ENCODE assay signal across 8 mouse cellular contexts in genomic region chr2:84714422-84714810, GRCm38 (mm10). TPM values are rescaled to one million over a fixed set of nuclear protein-coding genes. Genes with fewer than 3 reads are reported as not detected.
DNase-seq lines count a peak whose midpoint lies in the region; ATAC-seq and TF ChIP-seq lines count a peak whose summit lies in the region.

No protein-coding gene starts in this region.

- intact Hi-C loops in gastrocnemius, postnatal 36 days (cut with DNase I): loop anchor here (5.0 kb wide), 1 partner anchor 37 kb away; the partner anchor contains the start of genes Gm28635, Med19 and Tmx2

- H3K9me3 ChIP-seq in heart, embryonic 11.5 days (replicated peaks; ENCODE audit: control insufficient read depth, low read length): no peaks in the 10 kb centered on the region
- no peaks in the 10 kb centered on the region for H3K9me3 ChIP-seq in E14TG2a.4 (ENCODE audit: low read length)
- H3K9me3 ChIP-seq in forebrain, embryonic 13.5 days (replicated peaks): no peaks in the 10 kb centered on the region
- H3K9me3 ChIP-seq in liver, embryonic 14.5 days (ENCODE audit: control insufficient read depth, low read length): no peaks in the 10 kb centered on the region

- no peak for TF ChIP-seq EP300 in liver, embryonic 14.5 days (IDR thresholded peaks at IDR 0.05; ENCODE audit: low read depth)

- TF ChIP-seq CTCF in E14TG2a.4 (conservative IDR thresholded peaks at IDR 0.05; ENCODE audit: low read length): no peak
- TF ChIP-seq CTCF in liver, embryonic 14.5 days (IDR thresholded peaks at IDR 0.05; ENCODE audit: low read depth): no peak

- H3K9ac ChIP-seq in heart, embryonic 11.5 days (ENCODE audit: low read depth, low read length): peak overlapping the region; percentile 98
- H3K9ac ChIP-seq in forebrain, embryonic 13.5 days: peak overlapping the region; percentile 97
- peak overlapping the region; percentile 92 for H3K9ac ChIP-seq in liver, embryonic 14.5 days (replicated peaks)

- 0 out of 2 replicates have a peak, but pooled peaks have one; percentile 1 for ATAC-seq in heart, embryonic 11.5 days (replicated peaks; ENCODE audit: insufficient number of reproducible peaks, low FRiP score, low TSS enrichment)
- no peak; the same call in 1 of the 2 replicates for ATAC-seq in forebrain, embryonic 13.5 days
- no peak for ATAC-seq in liver, embryonic 14.5 days (ENCODE audit: insufficient read depth)

- H3K4me3 ChIP-seq in heart, embryonic 11.5 days (ENCODE audit: low read depth, low read length): peak overlapping the region; percentile 97
- peak overlapping the region; percentile 99 for H3K4me3 ChIP-seq in E14TG2a.4 (replicated peaks; ENCODE audit: low read length)
- H3K4me3 ChIP-seq in forebrain, embryonic 13.5 days: peak overlapping the region; percentile 96
- peak overlapping the region; percentile 77 to 99 for H3K4me3 ChIP-seq in liver, embryonic 14.5 days (ENCODE audit: insufficient read depth in 1 of 2, low read depth in 2 of 2, low read length in 2 of 2)

- WGBS in heart, embryonic 11.5 days (ENCODE audit: insufficient replicate concordance): 0% methylated on average over 26 of the region's 26 CpGs
- whole genome bisulfite sequencing in forebrain, embryonic 13.5 days: 0% methylated on average over 12 of the region's 26 CpGs
- WGBS in liver, embryonic 14.5 days (ENCODE audit: insufficient replicate concordance): 0% methylated on average over 25 of the region's 26 CpGs

- no peaks in the 10 kb centered on the region for H3K27me3 ChIP-seq in heart, embryonic 11.5 days (ENCODE audit: control insufficient read depth, insufficient read depth, low read length)
- H3K27me3 ChIP-seq in E14TG2a.4 (ENCODE audit: insufficient read depth, low read length): no peaks in the 10 kb centered on the region
- H3K27me3 ChIP-seq in forebrain, embryonic 13.5 days: no peaks in the 10 kb centered on the region
- no peaks in the 10 kb centered on the region for H3K27me3 ChIP-seq in liver, embryonic 14.5 days (ENCODE audit: control insufficient read depth, insufficient read depth, low read length)

- H3K4me2 ChIP-seq in heart, embryonic 11.5 days: peak overlapping the region; percentile 77
- peak overlapping the region; percentile 80 for H3K4me2 ChIP-seq in forebrain, embryonic 13.5 days
- peak overlapping the region; percentile 87 for H3K4me2 ChIP-seq in liver, embryonic 14.5 days (ENCODE audit: low read depth)

- peak overlapping the region; percentile 99 for H3K27ac ChIP-seq in heart, embryonic 11.5 days (ENCODE audit: low read depth, low read length)
- H3K27ac ChIP-seq in forebrain, embryonic 13.5 days: peak overlapping the region; percentile 96
- peak overlapping the region; percentile 98 for H3K27ac ChIP-seq in liver, embryonic 14.5 days

- peaks cover 7% of the 10 kb centered on the region for H3K4me1 ChIP-seq in heart, embryonic 11.5 days (ENCODE audit: control insufficient read depth, insufficient read depth, low read length)
- peaks cover 46% of the 10 kb centered on the region for H3K4me1 ChIP-seq in E14TG2a.4 (replicated peaks; ENCODE audit: low read depth, low read length)
- H3K4me1 ChIP-seq in forebrain, embryonic 13.5 days: peaks cover 32% of the 10 kb centered on the region
- peaks cover 13 to 20% of the 10 kb centered on the region in 2 experiments for H3K4me1 ChIP-seq in liver, embryonic 14.5 days (replicated peaks; ENCODE audit: control insufficient read depth in 2 of 2, insufficient read depth in 2 of 2, low read length in 1 of 2)

- peaks cover 3% of the 10 kb centered on the region; the same call in 1 of the 2 replicates for H3K36me3 ChIP-seq in heart, embryonic 11.5 days (ENCODE audit: control insufficient read depth, insufficient read depth, low read length)
- peaks cover 24% of the 10 kb centered on the region for H3K36me3 ChIP-seq in E14TG2a.4 (ENCODE audit: insufficient read depth, low read length)
- H3K36me3 ChIP-seq in forebrain, embryonic 13.5 days (ENCODE audit: poor library complexity, severe bottlenecking): peaks cover 15% of the 10 kb centered on the region
- peaks cover 19% of the 10 kb centered on the region for H3K36me3 ChIP-seq in liver, embryonic 14.5 days (replicated peaks; ENCODE audit: control insufficient read depth, insufficient read depth, low read depth)

- DNase-seq in heart, adult 18-20 months: no peak
- DNase-seq in liver, embryonic 14.5 days (ENCODE audit: low read depth in 3 of 3, low spot score in 3 of 3): no peak
- DNase-seq in urinary bladder, postnatal 36 days (ENCODE audit: low spot score in 2 of 2): no peak
- DNase-seq in adrenal gland, postnatal 36 days: no peak
- no peak for DNase-seq in gastrocnemius, postnatal 36 days

RNA-seq across cellular contexts. Expression of gene Zdhhc5, which starts 0.6 kb away (rescaled TPM):
- 29.2 and 31.0 TPM in 2 replicates for polyA plus RNA-seq in heart, embryonic 11.5 days (2014; fragmentation: Nextera tagmentation; extraction: Ambion mirVana)
- 10 to 100 TPM; 63.2 to 64.3 TPM for total RNA-seq in heart, adult 18-20 months (2021)
- polyA plus RNA-seq in forebrain, embryonic 13.5 days (2015; fragmentation: Nextera tagmentation; extraction: Ambion mirVana): 16.5 and 17.7 TPM in 2 replicates
- 17.2 and 17.4 TPM in 2 replicates for polyA plus RNA-seq in liver, embryonic 14.5 days (2012; rRNA removed)
- polyA plus RNA-seq in liver, embryonic 14.5 days (2014; fragmentation: Nextera tagmentation; extraction: Ambion mirVana): 18.8 and 20.1 TPM in 2 replicates
- 10 to 100 TPM; 63.3 to 63.9 TPM for total RNA-seq in adrenal gland, postnatal 36 days (2021)
- 10 to 100 TPM; 57.5 to 62.2 TPM for total RNA-seq in gastrocnemius, postnatal 36 days (2021)

RNA-seq across cellular contexts. Expression of gene Clp1, which starts 12.7 kb away (rescaled TPM):
- 26.6 and 30.4 TPM in 2 replicates for polyA plus RNA-seq in heart, embryonic 11.5 days (2014; fragmentation: Nextera tagmentation; extraction: Ambion mirVana)
- total RNA-seq in heart, adult 18-20 months (2021): 1 to 10 TPM; 4.3 to 4.4 TPM
- 35.9 and 36.1 TPM in 2 replicates for polyA plus RNA-seq in forebrain, embryonic 13.5 days (2015; fragmentation: Nextera tagmentation; extraction: Ambion mirVana)
- polyA plus RNA-seq in liver, embryonic 14.5 days (2012; rRNA removed): 22.1 and 27.5 TPM in 2 replicates
- polyA plus RNA-seq in liver, embryonic 14.5 days (2014; fragmentation: Nextera tagmentation; extraction: Ambion mirVana): 50.9 and 54.6 TPM in 2 replicates
- 10 to 100 TPM; 13.5 to 16.4 TPM for total RNA-seq in adrenal gland, postnatal 36 days (2021)
- total RNA-seq in gastrocnemius, postnatal 36 days (2021): 1 to 10 TPM; 2.8 to 3.6 TPM

RNA-seq across cellular contexts. Expression of gene Ypel4, which starts 19.4 kb away (rescaled TPM):
- polyA plus RNA-seq in heart, embryonic 11.5 days (2014; fragmentation: Nextera tagmentation; extraction: Ambion mirVana): 8.5 and 13.8 TPM in 2 replicates
- under 1 TPM; 0.20 to 0.23 TPM for total RNA-seq in heart, adult 18-20 months (2021)
- 18.2 and 19.5 TPM in 2 replicates for polyA plus RNA-seq in forebrain, embryonic 13.5 days (2015; fragmentation: Nextera tagmentation; extraction: Ambion mirVana)
- 122 and 145 TPM in 2 replicates for polyA plus RNA-seq in liver, embryonic 14.5 days (2012; rRNA removed)
- 53.4 and 58.1 TPM in 2 replicates for polyA plus RNA-seq in liver, embryonic 14.5 days (2014; fragmentation: Nextera tagmentation; extraction: Ambion mirVana)
- total RNA-seq in adrenal gland, postnatal 36 days (2021): 1 to 10 TPM; 2.8 to 5.0 TPM
- under 1 TPM; 0.35 to 0.61 TPM for total RNA-seq in gastrocnemius, postnatal 36 days (2021)

RNA-seq across cellular contexts. Expression of gene Gm19426, which starts 29.0 kb away (rescaled TPM):
- 6.6 and 6.9 TPM in 2 replicates for polyA plus RNA-seq in heart, embryonic 11.5 days (2014; fragmentation: Nextera tagmentation; extraction: Ambion mirVana)
- 1 to 10 TPM in 1 of 2 experiments, under 1 TPM in 1; 0.98 to 1.7 TPM for total RNA-seq in heart, adult 18-20 months (2021)
- polyA plus RNA-seq in forebrain, embryonic 13.5 days (2015; fragmentation: Nextera tagmentation; extraction: Ambion mirVana): 6.1 and 7.5 TPM in 2 replicates
- polyA plus RNA-seq in liver, embryonic 14.5 days (2012; rRNA removed): 1.1 and 1.8 TPM in 2 replicates
- 0.98 and 1.1 TPM in 2 replicates for polyA plus RNA-seq in liver, embryonic 14.5 days (2014; fragmentation: Nextera tagmentation; extraction: Ambion mirVana)
- 1 to 10 TPM; 1.5 to 2.4 TPM for total RNA-seq in adrenal gland, postnatal 36 days (2021)
- total RNA-seq in gastrocnemius, postnatal 36 days (2021): under 1 TPM in 1 of 2 experiments, not detected in 1; 0.51 TPM

RNA-seq across cellular contexts. Expression of gene Tmx2, which starts 35.5 kb away (rescaled TPM):
- 144 and 175 TPM in 2 replicates for polyA plus RNA-seq in heart, embryonic 11.5 days (2014; fragmentation: Nextera tagmentation; extraction: Ambion mirVana)
- total RNA-seq in heart, adult 18-20 months (2021): 100 to 1,000 TPM; 114 to 150 TPM
- 179 and 199 TPM in 2 replicates for polyA plus RNA-seq in forebrain, embryonic 13.5 days (2015; fragmentation: Nextera tagmentation; extraction: Ambion mirVana)
- polyA plus RNA-seq in liver, embryonic 14.5 days (2012; rRNA removed): 18.7 and 24.7 TPM in 2 replicates
- polyA plus RNA-seq in liver, embryonic 14.5 days (2014; fragmentation: Nextera tagmentation; extraction: Ambion mirVana): 66.3 and 70.9 TPM in 2 replicates
- total RNA-seq in adrenal gland, postnatal 36 days (2021): 100 to 1,000 TPM; 138 to 157 TPM
- total RNA-seq in gastrocnemius, postnatal 36 days (2021): 10 to 100 TPM; 45.8 to 50.2 TPM
